Mouse (Mus musculus): Measurements from ENCODE around the gene Galc. TPM values are rescaled to one million over a fixed set of nuclear protein-coding genes. Genes with fewer than 3 reads are reported as not detected.

Gene Galc
- polyA plus RNA-seq, 1 experiment from 2014 or later: 9.7 TPM

GRCm38 (mm10) chr12:98259518-98259852 lies 226 bp upstream of the Galc start:
- H3K9me3 ChIP-seq (replicated peaks; ENCODE audit: control insufficient read depth, low read length): no peaks in the 10 kb centered on the region
- H3K27me3 ChIP-seq (replicated peaks; ENCODE audit: control insufficient read depth, insufficient read depth, low read length): no peaks in the 10 kb centered on the region
- no peaks in the 10 kb centered on the region for H3K36me3 ChIP-seq (ENCODE audit: control insufficient read depth, insufficient read depth, low read length)
- no peak for ATAC-seq
- H3K9ac ChIP-seq (ENCODE audit: low read length): peak overlapping the region; percentile 92
- peak overlapping the region; percentile 95; the same call in 1 of the 2 replicates for H3K27ac ChIP-seq (ENCODE audit: low read depth, low read length)
- peak overlapping the region; percentile 57 for H3K4me2 ChIP-seq (ENCODE audit: low read length)
- no peak for DNase-seq (ENCODE audit: low spot score)
- WGBS: 4% methylated on average over 12 of the region's 12 CpGs
- H3K4me1 ChIP-seq (ENCODE audit: control insufficient read depth, insufficient read depth, low read length): no peaks in the 10 kb centered on the region
- peak overlapping the region; percentile 70 for H3K4me3 ChIP-seq (ENCODE audit: low read depth, low read length)

DNA sequence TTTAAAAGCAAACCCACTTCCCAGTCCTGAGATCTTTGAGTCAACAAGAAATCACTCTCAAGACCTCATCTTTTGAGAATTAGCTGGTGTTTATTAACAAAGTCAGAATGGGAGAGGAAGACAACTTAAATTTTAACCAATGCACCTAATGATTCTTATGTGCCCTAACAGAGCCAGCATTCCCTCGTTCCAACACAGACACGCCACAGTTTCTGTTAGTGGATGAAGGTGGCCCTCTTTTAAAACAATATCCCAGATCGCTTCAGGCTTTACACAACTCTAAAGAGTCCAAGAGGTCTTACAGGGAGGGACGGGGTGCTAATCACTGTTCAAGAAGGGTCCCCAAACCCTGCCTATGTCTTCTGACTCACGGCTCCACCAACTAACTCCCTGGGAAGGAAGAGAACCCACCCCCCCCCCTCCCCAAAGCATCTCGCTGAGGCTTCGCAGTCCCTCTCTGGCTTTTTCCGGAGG lies 851 bp downstream of the Galc start:
- under 1% methylated on average over 6 of the region's 8 CpGs for WGBS
- ATAC-seq (no peak), DNase-seq (ENCODE audit: low spot score) (no peak)
- H3K4me2 ChIP-seq (ENCODE audit: low read length): peak overlapping the region; percentile 57
- H3K4me1 ChIP-seq (ENCODE audit: control insufficient read depth, insufficient read depth, low read length): no peaks in the 10 kb centered on the region
- peak overlapping the region; percentile 70 for H3K4me3 ChIP-seq (ENCODE audit: low read depth, low read length)
- H3K9me3 ChIP-seq (replicated peaks; ENCODE audit: control insufficient read depth, low read length): no peaks in the 10 kb centered on the region
- H3K9ac ChIP-seq (ENCODE audit: low read length): peak overlapping the region; percentile 92
- H3K27me3 ChIP-seq (replicated peaks; ENCODE audit: control insufficient read depth, insufficient read depth, low read length): no peaks in the 10 kb centered on the region
- peak overlapping the region; percentile 95 for H3K27ac ChIP-seq (ENCODE audit: low read depth, low read length)
- no peaks in the 10 kb centered on the region for H3K36me3 ChIP-seq (ENCODE audit: control insufficient read depth, insufficient read depth, low read length)

GRCm38 (mm10) chr12:98255373-98255995 lies 3.8 kb downstream of the Galc start:
- ATAC-seq (no peak), DNase-seq (ENCODE audit: low spot score) (no peak)
- Histone ChIP-seq H3K27ac (ENCODE audit: low read depth, low read length) (no peak overlapping the region), H3K9ac (ENCODE audit: low read length) (no peak overlapping the region), H3K36me3 (ENCODE audit: control insufficient read depth, insufficient read depth, low read length) (peaks cover under 1% of the 10 kb centered on the region; the same call in 1 of the 2 replicates), H3K27me3 (replicated peaks; ENCODE audit: control insufficient read depth, insufficient read depth, low read length) (no peaks in the 10 kb centered on the region), H3K9me3 (replicated peaks; ENCODE audit: control insufficient read depth, low read length) (no peaks in the 10 kb centered on the region), H3K4me3 (ENCODE audit: low read depth, low read length) (no peak overlapping the region), H3K4me2 (ENCODE audit: low read length) (no peak overlapping the region), H3K4me1 (ENCODE audit: control insufficient read depth, insufficient read depth, low read length) (no peaks in the 10 kb centered on the region)
- 84% methylated on average over 13 of the region's 13 CpGs for WGBS

- Histone ChIP-seq H3K4me2 (ENCODE audit: low read length) (no peak overlapping the region), H3K4me3 (ENCODE audit: low read depth, low read length) (no peak overlapping the region), H3K27me3 (replicated peaks; ENCODE audit: control insufficient read depth, insufficient read depth, low read length) (no peaks in the 10 kb centered on the region), H3K4me1 (ENCODE audit: control insufficient read depth, insufficient read depth, low read length) (no peaks in the 10 kb centered on the region), H3K9ac (ENCODE audit: low read length) (no peak overlapping the region), H3K9me3 (replicated peaks; ENCODE audit: control insufficient read depth, low read length) (no peaks in the 10 kb centered on the region), H3K27ac (ENCODE audit: low read depth, low read length) (no peak overlapping the region), H3K36me3 (ENCODE audit: control insufficient read depth, insufficient read depth, low read length) (peaks cover 4% of the 10 kb centered on the region; the same call in 1 of the 2 replicates)
- DNase-seq (ENCODE audit: low spot score): no peak
- WGBS: 81% methylated on average over 2 of the region's 2 CpGs
- no peak for ATAC-seq
Measured at GRCm38 (mm10) chr12:98252417-98252816, 6.8 kb downstream of the Galc start.

GRCm38 (mm10) chr12:98250327-98250726 lies 8.9 kb downstream of the Galc start:
- no peak overlapping the region for H3K4me3 ChIP-seq (ENCODE audit: low read depth, low read length)
- 94% methylated on average over 8 of the region's 8 CpGs for WGBS
- ATAC-seq (no peak), DNase-seq (ENCODE audit: low spot score) (no peak)
- H3K36me3 ChIP-seq (ENCODE audit: control insufficient read depth, insufficient read depth, low read length): peaks cover 4% of the 10 kb centered on the region; the same call in 1 of the 2 replicates
- H3K9me3 ChIP-seq (replicated peaks; ENCODE audit: control insufficient read depth, low read length): no peaks in the 10 kb centered on the region
- no peak overlapping the region for H3K27ac ChIP-seq (ENCODE audit: low read depth, low read length)
- no peak overlapping the region for H3K9ac ChIP-seq (ENCODE audit: low read length)
- H3K4me1 ChIP-seq (ENCODE audit: control insufficient read depth, insufficient read depth, low read length): no peaks in the 10 kb centered on the region
- no peaks in the 10 kb centered on the region for H3K27me3 ChIP-seq (replicated peaks; ENCODE audit: control insufficient read depth, insufficient read depth, low read length)
- no peak overlapping the region for H3K4me2 ChIP-seq (ENCODE audit: low read length)

GRCm38 (mm10) chr12:98249671-98250070 lies 9.6 kb downstream of the Galc start:
- no peaks in the 10 kb centered on the region for H3K27me3 ChIP-seq (replicated peaks; ENCODE audit: control insufficient read depth, insufficient read depth, low read length)
- no peak overlapping the region for H3K27ac ChIP-seq (ENCODE audit: low read depth, low read length)
- H3K4me2 ChIP-seq (ENCODE audit: low read length): no peak overlapping the region
- H3K4me1 ChIP-seq (ENCODE audit: control insufficient read depth, insufficient read depth, low read length): no peaks in the 10 kb centered on the region
- no peak for DNase-seq (ENCODE audit: low spot score)
- H3K9ac ChIP-seq (ENCODE audit: low read length): no peak overlapping the region
- no peak overlapping the region for H3K4me3 ChIP-seq (ENCODE audit: low read depth, low read length)
- 70% methylated on average over 3 of the region's 3 CpGs for WGBS
- peaks cover 4% of the 10 kb centered on the region; the same call in 1 of the 2 replicates for H3K36me3 ChIP-seq (ENCODE audit: control insufficient read depth, insufficient read depth, low read length)
- no peaks in the 10 kb centered on the region for H3K9me3 ChIP-seq (replicated peaks; ENCODE audit: control insufficient read depth, low read length)
- ATAC-seq: no peak

DNA sequence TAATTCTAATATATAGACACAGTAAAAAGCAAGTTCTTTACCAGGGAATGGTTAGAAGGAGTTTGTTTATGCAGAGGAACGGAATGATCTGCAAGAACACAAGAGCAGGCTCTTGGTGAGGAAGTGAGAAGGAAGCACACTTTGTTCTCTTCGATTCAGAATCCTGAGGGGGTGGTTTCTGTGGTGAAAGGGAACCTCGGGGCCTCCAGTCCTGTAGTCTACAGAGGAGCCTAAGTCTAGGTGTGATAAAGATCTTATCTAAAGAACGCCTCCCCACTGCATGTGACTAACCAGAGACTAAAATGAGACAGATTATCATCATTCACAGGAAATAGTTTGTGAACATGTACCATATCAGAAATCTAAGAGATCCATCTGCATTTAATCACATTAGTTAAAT lies 12.4 kb downstream of the Galc start:
- Histone ChIP-seq H3K9ac (ENCODE audit: low read length) (no peak overlapping the region), H3K9me3 (replicated peaks; ENCODE audit: control insufficient read depth, low read length) (no peaks in the 10 kb centered on the region), H3K36me3 (ENCODE audit: control insufficient read depth, insufficient read depth, low read length) (peaks cover 4% of the 10 kb centered on the region; the same call in 1 of the 2 replicates), H3K4me3 (ENCODE audit: low read depth, low read length) (no peak overlapping the region), H3K4me1 (ENCODE audit: control insufficient read depth, insufficient read depth, low read length) (no peaks in the 10 kb centered on the region), H3K27ac (ENCODE audit: low read depth, low read length) (no peak overlapping the region), H3K27me3 (replicated peaks; ENCODE audit: control insufficient read depth, insufficient read depth, low read length) (no peaks in the 10 kb centered on the region), H3K4me2 (ENCODE audit: low read length) (no peak overlapping the region)
- DNase-seq (ENCODE audit: low spot score) (no peak), ATAC-seq (no peak)
- 79% methylated on average over 4 of the region's 4 CpGs for WGBS

GRCm38 (mm10) chr12:98244865-98245264 lies 14.4 kb downstream of the Galc start:
- Histone ChIP-seq H3K4me1 (ENCODE audit: control insufficient read depth, insufficient read depth, low read length) (no peaks in the 10 kb centered on the region), H3K27me3 (replicated peaks; ENCODE audit: control insufficient read depth, insufficient read depth, low read length) (no peaks in the 10 kb centered on the region), H3K4me3 (ENCODE audit: low read depth, low read length) (no peak overlapping the region), H3K4me2 (ENCODE audit: low read length) (no peak overlapping the region), H3K9ac (ENCODE audit: low read length) (no peak overlapping the region), H3K36me3 (ENCODE audit: control insufficient read depth, insufficient read depth, low read length) (no peaks in the 10 kb centered on the region), H3K9me3 (replicated peaks; ENCODE audit: control insufficient read depth, low read length) (no peaks in the 10 kb centered on the region), H3K27ac (ENCODE audit: low read depth, low read length) (no peak overlapping the region)
- DNase-seq (ENCODE audit: low spot score): no peak
- 84% methylated on average over 5 of the region's 5 CpGs for WGBS
- no peak for ATAC-seq

- Histone ChIP-seq H3K4me3 (ENCODE audit: low read depth, low read length) (no peak overlapping the region), H3K4me1 (ENCODE audit: control insufficient read depth, insufficient read depth, low read length) (no peaks in the 10 kb centered on the region), H3K27ac (ENCODE audit: low read depth, low read length) (no peak overlapping the region), H3K9me3 (replicated peaks; ENCODE audit: control insufficient read depth, low read length) (no peaks in the 10 kb centered on the region), H3K27me3 (replicated peaks; ENCODE audit: control insufficient read depth, insufficient read depth, low read length) (no peaks in the 10 kb centered on the region), H3K4me2 (ENCODE audit: low read length) (no peak overlapping the region), H3K36me3 (ENCODE audit: control insufficient read depth, insufficient read depth, low read length) (no peaks in the 10 kb centered on the region), H3K9ac (ENCODE audit: low read length) (no peak overlapping the region)
- ATAC-seq (no peak), DNase-seq (ENCODE audit: low spot score) (no peak)
- 93% methylated on average over 4 of the region's 4 CpGs for WGBS
Measured at GRCm38 (mm10) chr12:98244161-98244560, 15.1 kb downstream of the Galc start.

Measured in forebrain, embryonic 14.5 days (tissue).